Mouse (Mus musculus) cerebellum, adult 2 months (tissue): Measurements from ENCODE around the gene Tlcd2.

Experiments
- CTCF ChIP-seq: fragments of 200-500 bp; IDR thresholded peaks from 2 replicates; pipeline ENCODE4 v1.5.1; 2011; ENCODE audit warnings: low read depth, mild to moderate bottlenecking, control low read depth, low read length, moderate library complexity, borderline replicate concordance; ENCODE audit not compliant: insufficient read depth
- POLR2A ChIP-seq: fragments of 200-500 bp; IDR thresholded peaks from 2 replicates; pipeline ENCODE4 v1.6.1; 2011; ENCODE audit warnings: low read length, control low read depth, borderline replicate concordance; ENCODE audit not compliant: insufficient read depth

GRCm38 (mm10) chr11:75464417-75464816 lies 2.9 kb downstream of the Tlcd2 start:
- no peak for TF ChIP-seq CTCF
- no peak for TF ChIP-seq POLR2A
